Mouse (Mus musculus) ovary, postnatal 14 days (tissue): ENCODE results near the gene Ang5.
"Not testable (repeated sequence)": the region's sequence is repeated elsewhere in the genome, so short reads cannot be mapped to it uniquely, and the experiment has no call there.

Source experiments
- DNase-seq: peaks from one replicate; pipeline ENCODE4 v3.0.0; 2022; ENCODE audit warnings: low spot score

The Ang5 gene

DNA sequence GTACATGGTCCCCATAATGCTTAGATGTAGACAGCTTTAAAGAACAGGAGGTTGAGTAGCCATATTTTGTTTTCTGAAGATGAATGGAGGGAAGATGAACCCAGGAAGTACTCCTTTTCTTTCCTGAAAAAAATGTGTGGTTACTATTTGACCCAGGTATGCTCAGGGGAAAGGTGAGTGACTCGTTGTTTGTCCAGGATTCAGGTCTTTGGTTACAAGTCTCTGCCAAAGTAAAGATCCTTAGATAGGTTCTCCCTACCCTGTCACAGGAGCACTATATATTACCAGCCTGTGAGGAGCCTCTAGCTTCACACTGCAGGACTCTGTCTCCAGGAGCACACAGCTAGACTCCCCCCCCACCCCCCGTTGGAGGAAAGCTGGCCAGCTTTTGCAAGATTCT lies at the start of gene Ang5:
Gene Ang5 (plus strand): TSS at position 301 of the 400 bp plus-strand sequence.
- DNase-seq: not testable (repeated sequence)

DNA sequence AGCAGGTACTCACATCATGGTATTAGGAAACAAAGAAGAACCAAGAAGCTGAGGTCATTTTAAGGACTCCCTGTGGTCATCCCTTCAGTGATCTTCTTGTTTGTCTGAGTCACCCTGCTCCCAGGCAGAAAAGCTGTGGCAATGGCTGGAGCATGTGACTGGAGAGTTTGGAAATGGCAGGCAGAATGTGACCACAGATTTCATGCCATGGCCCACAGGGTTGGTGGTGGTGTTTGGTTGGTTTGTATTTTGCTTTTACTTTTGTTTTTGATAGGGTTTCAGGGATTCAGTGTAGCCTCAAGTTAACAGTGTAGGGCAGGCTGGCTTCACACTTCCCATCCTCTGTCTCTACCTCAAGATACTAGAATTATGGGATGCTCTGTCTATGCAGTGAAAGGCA lies 38.7 kb upstream of the Ang5 start:
- not testable (repeated sequence) for DNase-seq

DNA sequence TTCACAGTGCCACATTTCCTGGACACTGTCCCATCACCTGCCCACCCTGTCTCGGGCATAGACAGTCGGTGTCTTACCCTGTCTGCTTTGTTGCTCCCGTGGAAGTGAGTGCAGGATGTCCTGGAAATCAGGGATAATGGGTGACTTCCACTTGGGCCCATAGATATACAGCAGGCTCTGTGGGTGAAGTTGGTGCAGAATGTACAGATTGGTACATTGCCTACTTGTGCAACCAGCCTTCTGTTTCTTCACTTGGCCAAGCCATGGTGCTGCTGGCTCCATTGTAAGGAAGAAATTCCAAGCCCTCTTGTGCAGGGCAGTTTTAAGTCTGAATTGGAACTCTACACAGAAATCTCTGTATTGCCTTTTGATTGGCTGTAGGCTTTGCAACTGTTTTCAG lies 33.4 kb upstream of the Ang5 start, which contains the start of gene Ear10:
Gene Ear10 (minus strand): TSS at position 101 of the 400 bp plus-strand sequence.
- not testable (repeated sequence) for DNase-seq

DNA sequence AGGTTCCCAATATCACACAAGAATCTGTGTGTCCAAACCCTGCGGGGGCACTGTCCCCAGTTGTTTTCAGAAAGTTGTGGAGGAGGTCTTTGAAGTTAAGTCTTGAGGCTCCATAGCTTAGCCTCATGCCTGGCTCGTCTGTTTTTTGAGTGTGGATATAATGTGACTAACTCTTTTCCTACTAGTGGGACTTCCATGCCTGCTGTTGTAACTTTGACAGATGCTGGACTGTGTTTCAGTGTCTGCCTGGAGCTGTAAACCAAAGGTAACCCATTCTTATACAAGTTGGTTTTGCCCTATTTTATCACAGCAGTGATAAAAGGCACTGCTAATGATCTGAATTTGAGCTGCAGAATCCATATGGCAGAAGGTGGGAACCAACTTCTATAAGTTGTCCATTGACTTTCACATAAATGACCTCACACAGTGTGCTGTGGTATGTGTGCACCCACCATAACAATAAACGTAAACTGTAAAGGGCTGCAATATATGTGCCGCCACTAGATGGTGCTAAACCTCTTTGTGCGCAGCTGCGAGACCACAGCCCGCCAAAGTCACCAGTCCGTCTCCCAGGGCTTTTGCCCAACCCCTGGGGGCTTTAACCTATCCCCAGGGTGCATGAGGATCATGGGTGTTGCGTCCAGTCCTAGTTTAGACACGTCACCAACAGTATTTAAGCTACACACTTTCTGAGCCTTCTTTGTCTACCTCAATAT lies 32.0 kb upstream of the Ang5 start, which contains the start of gene Gm8113:
Gene Gm8113 (plus strand): TSS at position 703 of the 716 bp plus-strand sequence.
- DNase-seq: peak; percentile 33

DNA sequence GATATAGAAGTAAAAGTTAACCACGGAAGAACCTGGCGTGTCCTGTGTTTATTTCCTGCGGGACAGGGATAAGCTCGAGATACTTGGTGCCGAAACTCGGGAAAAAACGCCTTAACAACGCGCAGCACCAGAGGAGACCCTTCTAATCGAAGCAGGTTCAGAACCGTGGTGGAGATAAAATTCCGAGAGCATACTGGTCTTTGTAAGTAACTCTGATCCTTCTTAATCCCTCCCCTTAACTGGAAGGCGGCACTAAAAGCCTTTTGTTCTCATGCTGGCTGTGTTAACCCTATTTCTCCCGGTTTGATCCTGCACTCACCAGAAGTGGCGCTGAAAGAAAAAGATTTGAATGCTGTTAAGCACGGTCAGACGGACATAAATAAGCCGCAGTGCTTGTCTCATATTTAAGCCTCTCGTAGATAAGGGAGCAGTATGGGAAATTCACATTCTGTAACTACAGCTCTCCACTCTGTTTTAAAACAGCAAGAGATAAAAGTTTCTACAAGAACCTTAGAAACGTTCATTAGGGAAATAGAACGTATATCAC lies 31.4 kb upstream of the Ang5 start:
- DNase-seq: peak; percentile 2

DNA sequence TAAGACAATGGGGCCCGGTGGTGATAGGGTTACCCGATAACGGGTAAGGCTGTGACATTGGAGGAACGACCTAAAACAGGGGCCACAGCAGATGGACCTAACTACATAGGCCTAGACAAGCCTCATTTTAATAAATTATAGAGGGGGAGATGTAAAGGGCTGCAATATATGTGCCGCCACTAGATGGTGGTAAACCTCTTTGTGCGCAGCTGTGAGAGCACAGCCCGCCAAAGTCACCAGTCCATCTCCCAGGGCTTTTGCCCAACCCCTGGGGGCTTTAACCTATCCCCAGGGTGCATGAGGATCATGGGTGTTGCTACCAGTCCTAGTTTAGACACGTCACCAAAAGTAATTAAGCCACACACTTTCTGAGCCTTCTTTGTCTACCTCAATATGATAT lies 23.9 kb upstream of the Ang5 start:
- peak; percentile 6 for DNase-seq

DNA sequence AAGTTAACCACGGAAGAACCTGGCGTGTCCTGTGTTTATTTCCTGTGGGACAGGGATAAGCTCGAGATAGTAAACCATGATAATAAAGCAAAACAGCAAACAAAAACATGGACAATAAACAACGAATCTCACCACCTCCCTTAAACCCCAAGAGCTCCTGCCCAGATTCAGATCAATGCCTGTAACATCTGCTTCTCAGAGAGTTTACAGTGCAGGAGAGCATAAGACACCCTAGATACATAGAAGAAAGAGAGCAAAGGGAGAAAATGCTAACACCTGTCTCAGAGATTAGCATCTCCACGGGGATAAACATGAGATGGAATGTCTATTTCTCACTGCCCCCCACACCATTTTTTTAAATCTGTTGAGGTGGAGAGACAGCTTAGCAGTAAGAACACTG lies 23.5 kb upstream of the Ang5 start:
- not testable (repeated sequence) for DNase-seq

DNA sequence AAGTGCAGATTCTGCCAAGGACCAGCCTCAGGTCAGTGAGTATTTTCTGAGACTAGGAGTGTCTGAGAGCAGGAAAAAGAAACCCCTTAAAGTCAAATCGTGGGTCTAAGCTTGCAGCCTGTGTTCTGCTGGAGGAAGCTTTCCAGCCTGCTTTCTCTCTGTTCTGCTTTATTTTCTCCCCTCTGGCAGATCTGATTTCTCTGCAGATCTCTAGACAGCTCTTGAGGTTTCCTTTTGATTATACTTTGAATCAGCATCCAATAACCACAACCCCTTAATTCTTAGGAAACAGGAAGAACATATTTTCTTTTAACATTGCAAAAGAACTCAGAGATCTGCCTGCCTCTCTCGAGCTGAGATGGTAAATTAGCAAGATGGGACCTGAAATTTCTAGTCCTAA lies 3.5 kb upstream of the Ang5 start:
- not testable (repeated sequence) for DNase-seq

DNA sequence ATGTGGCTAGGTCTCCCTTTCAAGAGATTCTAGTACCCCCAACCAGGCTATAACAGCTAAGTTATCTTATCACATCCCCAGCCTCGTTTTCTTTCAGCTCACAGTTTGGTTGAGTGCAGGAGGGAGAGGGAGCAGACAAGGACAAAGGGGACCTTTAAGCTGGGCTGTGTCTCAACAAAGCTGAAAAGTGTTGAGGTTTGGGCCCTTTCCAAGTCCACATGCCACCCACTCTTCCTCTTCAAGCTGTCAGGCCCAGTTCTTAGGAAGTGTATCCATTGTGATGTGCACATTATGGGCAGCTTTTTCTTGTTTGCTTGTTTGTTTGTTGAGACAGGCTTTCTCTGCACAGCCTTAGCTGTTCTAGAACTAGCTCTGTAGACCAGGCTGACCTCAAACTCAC lies 1.8 kb upstream of the Ang5 start:
- not testable (repeated sequence) for DNase-seq

DNA sequence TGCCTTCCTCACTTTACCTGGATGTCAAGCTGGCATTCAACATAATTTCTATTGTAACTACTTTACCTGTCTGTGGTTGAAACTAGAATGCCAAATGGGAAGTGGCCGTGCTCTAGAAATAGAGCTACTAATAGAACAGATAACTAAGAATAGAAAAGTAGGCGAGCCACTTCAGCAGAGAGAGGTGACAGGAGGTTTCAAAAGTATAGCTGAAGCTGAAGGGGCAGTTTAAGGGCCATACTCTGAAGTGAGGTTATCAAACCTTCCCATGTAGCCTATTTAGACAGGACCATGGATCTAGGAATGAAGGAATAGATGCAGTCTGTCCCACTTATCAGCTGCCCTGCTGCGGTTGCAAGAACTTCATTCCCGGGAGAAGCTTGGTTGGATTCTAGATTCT lies 26.6 kb downstream of the Ang5 start:
- DNase-seq: no peak

DNA sequence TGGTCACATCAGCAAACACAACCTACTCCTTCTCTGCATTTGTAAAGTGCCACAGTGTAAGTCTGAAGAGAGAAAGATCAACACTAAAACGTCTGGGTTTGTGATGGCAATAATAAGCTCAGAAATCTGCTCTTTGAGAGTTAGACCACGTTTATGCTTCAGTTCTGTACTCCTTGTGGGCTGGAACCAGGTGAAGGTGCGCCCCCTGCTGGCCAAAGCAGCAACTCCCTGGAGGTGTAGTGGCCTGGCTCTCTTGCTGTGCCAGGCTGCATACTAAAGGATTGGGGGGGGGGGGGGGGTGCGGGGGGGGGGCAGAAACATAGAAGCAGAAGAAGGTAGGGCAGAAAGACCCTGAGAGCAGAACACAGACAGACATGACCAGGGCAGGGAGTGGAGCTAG lies 27.0 kb downstream of the Ang5 start:
- DNase-seq: peak; percentile 45

DNA sequence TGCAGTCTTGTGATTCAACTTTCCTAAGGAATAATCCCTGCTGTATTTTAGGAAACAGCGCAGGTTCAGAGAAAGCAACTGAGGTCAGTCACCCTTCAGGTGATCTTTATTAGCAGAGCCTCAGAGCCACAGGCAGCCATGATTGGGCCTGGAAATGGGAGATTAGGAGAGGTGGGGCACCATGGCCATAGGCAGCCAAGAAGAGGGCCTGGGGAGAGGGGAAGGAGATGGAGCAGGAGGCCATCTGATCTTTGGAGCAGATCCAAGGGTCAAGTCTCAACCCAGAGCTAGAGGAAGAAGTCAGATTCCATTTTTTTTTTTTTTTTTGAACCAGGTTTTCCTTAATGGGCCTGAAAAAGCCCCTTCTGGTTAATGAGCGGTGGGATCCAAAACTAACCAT lies 29.3 kb downstream of the Ang5 start:
- DNase-seq: no peak

DNA sequence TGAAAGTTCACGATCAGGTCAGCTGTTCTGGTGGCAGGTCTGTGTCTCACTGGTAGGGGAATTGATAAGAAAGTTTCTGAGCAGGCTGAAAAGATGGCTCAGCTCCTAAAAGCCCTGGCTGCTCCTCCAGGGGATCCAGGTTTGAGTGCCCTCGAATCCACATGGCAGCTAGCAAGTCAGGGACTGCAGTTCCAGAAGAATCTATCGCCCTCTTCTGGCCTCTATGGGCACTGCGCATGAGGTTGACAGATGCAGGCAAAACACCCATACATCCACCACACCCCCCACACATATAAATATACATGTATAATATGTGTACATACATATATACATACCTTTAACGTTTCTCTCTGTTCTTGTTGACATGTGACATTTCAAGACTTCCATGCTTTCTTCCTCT lies 30.5 kb downstream of the Ang5 start:
- DNase-seq: peak; percentile 68

DNA sequence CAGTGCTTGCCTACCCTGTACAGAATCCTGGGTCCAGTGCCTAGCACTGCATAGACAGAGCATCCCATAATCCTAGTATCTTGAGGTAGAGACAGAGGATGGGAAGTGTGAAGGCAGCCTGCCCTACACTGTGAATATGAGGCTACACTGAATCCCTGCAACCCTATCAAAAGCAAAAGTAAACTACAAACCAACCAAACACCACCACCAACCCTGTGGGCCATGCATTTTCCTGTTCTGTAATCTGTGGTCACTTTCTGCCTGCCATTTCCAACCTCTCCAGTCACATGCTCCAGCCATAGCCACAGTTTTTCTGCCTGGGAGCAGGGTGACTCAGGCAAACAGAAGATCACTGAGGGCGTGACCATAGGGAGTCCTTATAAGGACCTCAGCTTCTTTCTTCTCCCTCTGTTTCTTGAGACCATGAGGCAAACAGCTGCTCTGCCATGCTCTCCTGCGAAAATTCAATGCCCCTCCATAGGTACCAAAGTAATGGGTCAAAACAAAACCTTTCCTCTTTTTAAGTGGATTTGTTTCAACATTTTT lies 41.7 kb downstream of the Ang5 start:
- DNase-seq: not testable (repeated sequence)

DNA sequence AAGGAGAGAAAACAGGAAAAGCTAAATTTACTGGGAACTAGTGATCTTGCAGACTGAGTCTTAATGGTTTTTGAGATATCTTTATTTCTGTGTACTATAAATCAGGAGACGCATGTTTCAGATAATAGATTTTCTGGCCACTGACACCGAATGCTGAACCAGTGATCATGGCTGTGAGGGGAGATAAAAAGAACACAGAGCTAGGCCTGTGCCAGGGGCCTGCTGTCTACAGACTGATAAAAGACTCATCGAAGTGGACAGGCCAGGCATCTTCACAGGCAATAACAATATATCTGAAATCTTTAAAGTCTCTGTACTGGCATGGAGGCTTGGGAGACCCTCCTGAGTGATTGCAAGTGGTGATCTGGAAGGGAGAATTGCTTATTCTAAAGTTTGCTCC lies 44.7 kb downstream of the Ang5 start:
- no peak for DNase-seq

DNA sequence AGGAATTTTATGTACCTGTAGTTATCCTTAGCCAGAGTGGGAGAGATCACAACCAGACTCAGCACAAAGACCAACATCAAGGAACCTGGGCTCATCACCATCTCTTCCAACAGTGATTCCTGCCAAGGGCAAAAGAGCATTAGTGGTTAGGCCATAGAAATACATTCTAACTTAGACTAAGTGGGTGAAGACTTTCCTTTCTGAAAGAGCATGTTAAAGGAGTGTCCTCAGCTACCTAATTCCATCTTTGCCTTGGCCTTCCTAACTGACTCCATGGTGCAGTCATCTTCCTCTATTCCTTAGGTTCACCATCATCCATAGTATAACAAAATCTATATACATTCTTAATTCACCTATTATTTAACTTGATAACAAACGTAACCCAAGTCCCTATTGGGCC lies 45.3 kb downstream of the Ang5 start, which contains the start of gene Ang6:
Gene Ang6 (minus strand): TSS at position 101 of the 400 bp plus-strand sequence.
- DNase-seq: no peak

DNA sequence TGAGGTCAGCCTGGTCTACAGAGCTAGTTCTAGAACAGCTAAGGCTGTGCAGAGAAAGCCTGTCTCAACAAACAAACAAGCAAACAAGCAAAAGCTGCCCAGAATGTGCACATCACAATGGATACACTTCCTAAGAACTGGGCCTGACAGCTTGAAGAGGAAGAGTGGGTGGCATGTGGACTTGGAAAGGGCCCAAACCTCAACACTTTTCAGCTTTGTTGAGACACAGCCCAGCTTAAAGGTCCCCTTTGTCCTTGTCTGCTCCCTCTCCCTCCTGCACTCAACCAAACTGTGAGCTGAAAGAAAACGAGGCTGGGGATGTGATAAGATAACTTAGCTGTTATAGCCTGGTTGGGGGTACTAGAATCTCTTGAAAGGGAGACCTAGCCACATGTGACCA lies 51.2 kb downstream of the Ang5 start:
- not testable (repeated sequence) for DNase-seq

DNA sequence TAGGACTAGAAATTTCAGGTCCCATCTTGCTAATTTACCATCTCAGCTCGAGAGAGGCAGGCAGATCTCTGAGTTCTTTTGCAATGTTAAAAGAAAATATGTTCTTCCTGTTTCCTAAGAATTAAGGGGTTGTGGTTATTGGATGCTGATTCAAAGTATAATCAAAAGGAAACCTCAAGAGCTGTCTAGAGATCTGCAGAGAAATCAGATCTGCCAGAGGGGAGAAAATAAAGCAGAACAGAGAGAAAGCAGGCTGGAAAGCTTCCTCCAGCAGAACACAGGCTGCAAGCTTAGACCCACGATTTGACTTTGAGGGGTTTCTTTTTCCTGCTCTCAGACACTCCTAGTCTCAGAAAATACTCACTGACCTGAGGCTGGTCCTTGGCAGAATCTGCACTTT lies 52.8 kb downstream of the Ang5 start:
- not testable (repeated sequence) for DNase-seq
